Mouse (Mus musculus): ENCODE results near the gene Wwox.

DNA sequence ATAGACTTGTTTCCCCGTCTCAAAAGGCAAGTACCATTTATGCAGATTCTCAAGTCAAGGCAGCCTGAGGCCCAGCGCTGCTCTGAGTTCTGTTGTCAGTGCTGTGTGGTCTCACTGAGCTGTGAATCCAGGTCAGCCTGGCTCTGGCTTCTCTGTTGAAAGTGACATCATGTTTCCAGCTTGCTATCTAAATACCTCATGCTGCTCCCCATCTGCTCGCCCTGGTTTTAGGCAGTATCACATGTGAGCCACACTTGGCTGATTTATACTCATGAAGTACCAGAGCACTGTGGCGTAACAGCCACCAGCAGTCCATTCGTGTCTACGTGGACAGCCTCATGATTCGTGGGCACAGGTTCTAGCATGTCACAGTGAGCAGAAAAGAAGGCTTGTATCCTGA is 235.7 kb downstream of the Wwox start:
- TF ChIP-seq CTCF (IDR thresholded peaks at IDR 0.05; ENCODE audit: low read depth) (no peak), EP300 (IDR thresholded peaks at IDR 0.05; ENCODE audit: low read depth) (no peak)

Data from liver, embryonic 14.5 days (tissue).